In genomic region chr17:35567767-35568166, GRCm38 (mm10) we compare ENCODE assay signal across 21 mouse cellular contexts. TPM values are rescaled to one million over a fixed set of nuclear protein-coding genes. Genes with fewer than 3 reads are reported as not detected.
A peak's percentile ranks its signal among the peaks of the same experiment; 100 is the strongest.
DNase-seq lines count a peak whose midpoint lies in the region; ATAC-seq and TF ChIP-seq lines count a peak whose summit lies in the region.
"Had no signal": no experiment of that assay in that cellular context is flagged by ENCODE, and none has a peak within 500 bp of the region (broad histone marks: within the 10 kb centered on the region; RNA-seq: fewer than 3 reads in every experiment).

No protein-coding gene starts in this region.

- H3K4me2 ChIP-seq in hindbrain, embryonic 11.5 days (replicated peaks; ENCODE audit: low read depth, low read length) = no peak overlapping the region
- no peak overlapping the region for H3K4me2 ChIP-seq in hindbrain, embryonic 13.5 days
- no peak overlapping the region for H3K4me2 ChIP-seq in kidney, postnatal 0 days (ENCODE audit: low read length)
- H3K4me2 ChIP-seq: embryonic facial prominence, embryonic 12.5 days; forebrain, embryonic 15.5 days; heart, embryonic 11.5 days; hindbrain, embryonic 15.5 days had no signal

- H3K4me3 ChIP-seq in hindbrain, embryonic 11.5 days (ENCODE audit: low read depth, low read length) = no peak overlapping the region
- no peak overlapping the region for H3K4me3 ChIP-seq in hindbrain, embryonic 13.5 days
- no peak overlapping the region for H3K4me3 ChIP-seq in kidney, postnatal 0 days (replicated peaks; ENCODE audit: low read depth, low read length)
- H3K4me3 ChIP-seq in E14TG2a.4 (replicated peaks; ENCODE audit: low read length) = peak overlapping the region; percentile 41
- H3K4me3 ChIP-seq in ES-Bruce4 (ENCODE audit: low read depth, low read length) = peak overlapping the region; percentile 47
- H3K4me3 ChIP-seq: embryonic facial prominence, embryonic 12.5 days; forebrain, embryonic 15.5 days; hindbrain, embryonic 15.5 days had no signal

- TF ChIP-seq POLR2A in ES-Bruce4 (IDR thresholded peaks at IDR 0.05; ENCODE audit: insufficient read depth, low read length) = no peak

- peaks cover 9% of the 10 kb centered on the region; the same call in 1 of the 2 replicates for H3K4me1 ChIP-seq in hindbrain, embryonic 11.5 days (replicated peaks; ENCODE audit: control insufficient read depth, insufficient read depth, low read length)
- H3K4me1 ChIP-seq in hindbrain, embryonic 13.5 days (replicated peaks) = peaks cover 14% of the 10 kb centered on the region
- H3K4me1 ChIP-seq in kidney, postnatal 0 days (replicated peaks; ENCODE audit: insufficient read depth, low read length) = 0 out of 2 replicates have a peak, but pooled peaks cover 4% of the 10 kb centered on the region
- H3K4me1 ChIP-seq in E14TG2a.4 (replicated peaks; ENCODE audit: low read depth, low read length) = peaks cover 26% of the 10 kb centered on the region
- peaks cover 2% of the 10 kb centered on the region for H3K4me1 ChIP-seq in ES-Bruce4 (ENCODE audit: control insufficient read depth, insufficient read depth, low read length)

- no peak for DNase-seq in hindbrain, embryonic 11.5 days (ENCODE audit: low spot score)
- no peak for DNase-seq in kidney, postnatal 0 days (ENCODE audit: low spot score)
- DNase-seq in kidney, postnatal 14 days = no peak
- no peak for DNase-seq in spleen, postnatal 36 days (ENCODE audit: low spot score in 2 of 2)
- DNase-seq: adrenal gland, postnatal 10 days; cerebellum, adult 11 months; cerebellum, adult 8-10 months; cerebellum, postnatal 14 days; embryo, embryonic 11 days; gastrocnemius, postnatal 36 days; heart, adult 18-20 months had no signal

- TF ChIP-seq CTCF in kidney, postnatal 0 days (IDR thresholded peaks at IDR 0.05; ENCODE audit: low read depth) = peak; percentile 19; the same call in 1 of the 2 replicates
- TF ChIP-seq CTCF in E14TG2a.4 (conservative IDR thresholded peaks at IDR 0.05; ENCODE audit: low read length) (peak; percentile 16; the same call in 1 of the 2 replicates), ES-Bruce4 (IDR thresholded peaks at IDR 0.05; ENCODE audit: low read depth, low read length) (peak; percentile 58)

- H3K9ac ChIP-seq in hindbrain, embryonic 11.5 days (ENCODE audit: low read depth, low read length) = no peak overlapping the region
- H3K9ac ChIP-seq in hindbrain, embryonic 13.5 days = no peak overlapping the region
- H3K9ac ChIP-seq in kidney, postnatal 0 days (ENCODE audit: low read depth, low read length) = no peak overlapping the region
- H3K9ac ChIP-seq in ES-Bruce4 (ENCODE audit: low read depth, poor library complexity, severe bottlenecking) = no peak overlapping the region
- H3K9ac ChIP-seq: embryonic facial prominence, embryonic 12.5 days; forebrain, embryonic 15.5 days; hindbrain, embryonic 15.5 days had no signal

- ATAC-seq in hindbrain, embryonic 11.5 days (ENCODE audit: low FRiP score) = no peak
- ATAC-seq in hindbrain, embryonic 13.5 days (ENCODE audit: low FRiP score) = no peak
- ATAC-seq in kidney, postnatal 0 days (replicated peaks; ENCODE audit: low FRiP score, low read depth) = no peak
- ATAC-seq: forebrain, embryonic 15.5 days had no signal

- peak overlapping the region; percentile 13; the same call in 1 of the 2 replicates for H3K27ac ChIP-seq in hindbrain, embryonic 11.5 days (ENCODE audit: low read depth, low read length)
- H3K27ac ChIP-seq in hindbrain, embryonic 13.5 days = no peak overlapping the region
- H3K27ac ChIP-seq in kidney, postnatal 0 days = no peak overlapping the region
- H3K27ac ChIP-seq in ES-Bruce4 (ENCODE audit: insufficient read depth, low read length) = no peak overlapping the region
- H3K27ac ChIP-seq: embryonic facial prominence, embryonic 12.5 days; forebrain, embryonic 15.5 days; hindbrain, embryonic 15.5 days had no signal

- H3K9me3 ChIP-seq in hindbrain, embryonic 11.5 days (ENCODE audit: control insufficient read depth, low read length) = no peaks in the 10 kb centered on the region
- H3K9me3 ChIP-seq in hindbrain, embryonic 13.5 days = no peaks in the 10 kb centered on the region
- no peaks in the 10 kb centered on the region for H3K9me3 ChIP-seq in kidney, postnatal 0 days (replicated peaks; ENCODE audit: low read length)
- no peaks in the 10 kb centered on the region for H3K9me3 ChIP-seq in E14TG2a.4 (ENCODE audit: low read length)
- no peaks in the 10 kb centered on the region for H3K9me3 ChIP-seq in ES-Bruce4 (replicated peaks; ENCODE audit: control insufficient read depth, insufficient read depth, low read length, poor library complexity, severe bottlenecking)
- H3K9me3 ChIP-seq: embryonic facial prominence, embryonic 12.5 days; forebrain, embryonic 15.5 days; hindbrain, embryonic 15.5 days had no signal

- H3K36me3 ChIP-seq in hindbrain, embryonic 11.5 days (ENCODE audit: control insufficient read depth, insufficient read depth, low read length) = no peaks in the 10 kb centered on the region
- no peaks in the 10 kb centered on the region for H3K36me3 ChIP-seq in hindbrain, embryonic 13.5 days
- no peaks in the 10 kb centered on the region for H3K36me3 ChIP-seq in kidney, postnatal 0 days (ENCODE audit: insufficient read depth, low read length)
- H3K36me3 ChIP-seq in E14TG2a.4 (ENCODE audit: insufficient read depth, low read length) (no peaks in the 10 kb centered on the region), ES-Bruce4 (ENCODE audit: control insufficient read depth, insufficient read depth, low read length, poor library complexity, severe bottlenecking) (no peaks in the 10 kb centered on the region)
- H3K36me3 ChIP-seq: embryonic facial prominence, embryonic 12.5 days; forebrain, embryonic 15.5 days; hindbrain, embryonic 15.5 days had no signal

- peaks cover 9% of the 10 kb centered on the region; the same call in 1 of the 2 replicates for H3K27me3 ChIP-seq in hindbrain, embryonic 11.5 days (ENCODE audit: control insufficient read depth, insufficient read depth, low read length)
- H3K27me3 ChIP-seq in hindbrain, embryonic 13.5 days = peaks cover 20% of the 10 kb centered on the region
- peaks cover 6% of the 10 kb centered on the region; the same call in 1 of the 2 replicates for H3K27me3 ChIP-seq in kidney, postnatal 0 days (ENCODE audit: insufficient read depth, low read length)
- H3K27me3 ChIP-seq in E14TG2a.4 (ENCODE audit: insufficient read depth, low read length) (peaks cover 24% of the 10 kb centered on the region), ES-Bruce4 (ENCODE audit: control insufficient read depth, insufficient read depth, low read length, poor library complexity, severe bottlenecking) (no peaks in the 10 kb centered on the region)
- H3K27me3 ChIP-seq: forebrain, embryonic 15.5 days had no signal

- whole genome bisulfite sequencing in hindbrain, embryonic 11.5 days = 20% methylated on average over 9 of the region's 9 CpGs
- 21% methylated on average over 9 of the region's 9 CpGs for WGBS in hindbrain, embryonic 13.5 days
- 27% methylated on average over 9 of the region's 9 CpGs for WGBS in kidney, postnatal 0 days

- TF ChIP-seq EP300 in ES-Bruce4 (IDR thresholded peaks at IDR 0.05; ENCODE audit: insufficient read depth, low read depth, low read length) = no peak

RNA-seq across cellular contexts. Expression of gene 2300002M23Rik, which starts 0.5 kb away (rescaled TPM):
- polyA plus RNA-seq in hindbrain, embryonic 11.5 days (2014; fragmentation: Nextera tagmentation; extraction: Ambion mirVana) = not detected in 2 replicates
- not detected in 2 replicates for polyA plus RNA-seq in hindbrain, embryonic 13.5 days (2015; fragmentation: Nextera tagmentation; extraction: Ambion mirVana)
- polyA plus RNA-seq in kidney, postnatal 0 days (2015; fragmentation: Nextera tagmentation; extraction: Ambion mirVana) = not detected in 2 replicates
- 0.46 TPM in 1 of 2 replicates, not detected in the other for polyA plus RNA-seq in ES-Bruce4 (2011; ENCODE audit: insufficient read depth, insufficient read length, low read depth, missing spikeins)
- polyA plus RNA-seq: brain, embryonic 14.5 days; embryonic facial prominence, embryonic 12.5 days; forebrain, embryonic 11.5 days; forebrain, embryonic 15.5 days; heart, embryonic 11.5 days; heart, postnatal 0 days; hindbrain, embryonic 15.5 days had no signal

RNA-seq across cellular contexts. Expression of gene Cdsn, which starts 15.8 kb away (rescaled TPM):
- 0.06 and 0.20 TPM in 2 replicates for polyA plus RNA-seq in hindbrain, embryonic 11.5 days (2014; fragmentation: Nextera tagmentation; extraction: Ambion mirVana)
- 0.12 and 0.14 TPM in 2 replicates for polyA plus RNA-seq in hindbrain, embryonic 13.5 days (2015; fragmentation: Nextera tagmentation; extraction: Ambion mirVana)
- polyA plus RNA-seq in kidney, postnatal 0 days (2015; fragmentation: Nextera tagmentation; extraction: Ambion mirVana) = 0.13 and 0.18 TPM in 2 replicates
- 0.33 TPM in 1 of 2 replicates, not detected in the other for polyA plus RNA-seq in ES-Bruce4 (2011; ENCODE audit: insufficient read depth, insufficient read length, low read depth, missing spikeins)
- polyA plus RNA-seq: forebrain, embryonic 11.5 days had no signal

RNA-seq across cellular contexts. Expression of gene Sfta2, which starts 33.6 kb away (rescaled TPM):
- not detected in 2 replicates for polyA plus RNA-seq in hindbrain, embryonic 11.5 days (2014; fragmentation: Nextera tagmentation; extraction: Ambion mirVana)
- not detected in 2 replicates for polyA plus RNA-seq in hindbrain, embryonic 13.5 days (2015; fragmentation: Nextera tagmentation; extraction: Ambion mirVana)
- polyA plus RNA-seq in kidney, postnatal 0 days (2015; fragmentation: Nextera tagmentation; extraction: Ambion mirVana) = 4.2 and 5.0 TPM in 2 replicates
- not detected in 2 replicates for polyA plus RNA-seq in ES-Bruce4 (2011; ENCODE audit: insufficient read depth, insufficient read length, low read depth, missing spikeins)
- polyA plus RNA-seq: embryonic facial prominence, embryonic 12.5 days; forebrain, embryonic 11.5 days; forebrain, embryonic 15.5 days; heart, embryonic 11.5 days; heart, postnatal 0 days had no signal

RNA-seq across cellular contexts. Expression of gene Psors1c2, which starts 34.8 kb away (rescaled TPM):
- 0.67 and 0.97 TPM in 2 replicates for polyA plus RNA-seq in hindbrain, embryonic 11.5 days (2014; fragmentation: Nextera tagmentation; extraction: Ambion mirVana)
- polyA plus RNA-seq in hindbrain, embryonic 13.5 days (2015; fragmentation: Nextera tagmentation; extraction: Ambion mirVana) = 0.68 and 1.4 TPM in 2 replicates
- 0.14 and 0.17 TPM in 2 replicates for polyA plus RNA-seq in kidney, postnatal 0 days (2015; fragmentation: Nextera tagmentation; extraction: Ambion mirVana)
- polyA plus RNA-seq in ES-Bruce4 (2011; ENCODE audit: insufficient read depth, insufficient read length, low read depth, missing spikeins) = 4.6 and 7.0 TPM in 2 replicates
- polyA plus RNA-seq: heart, embryonic 11.5 days had no signal

RNA-seq across cellular contexts. Expression of gene Cchcr1, which starts 50.9 kb away (rescaled TPM):
- 8.3 and 8.9 TPM in 2 replicates for polyA plus RNA-seq in hindbrain, embryonic 11.5 days (2014; fragmentation: Nextera tagmentation; extraction: Ambion mirVana)
- 6.3 and 7.6 TPM in 2 replicates for polyA plus RNA-seq in hindbrain, embryonic 13.5 days (2015; fragmentation: Nextera tagmentation; extraction: Ambion mirVana)
- polyA plus RNA-seq in kidney, postnatal 0 days (2015; fragmentation: Nextera tagmentation; extraction: Ambion mirVana) = 8.2 and 9.1 TPM in 2 replicates
- 13.4 and 15.3 TPM in 2 replicates for polyA plus RNA-seq in ES-Bruce4 (2011; ENCODE audit: insufficient read depth, insufficient read length, low read depth, missing spikeins)

Comparison
In these comparisons a context has a peak if more than half of its experiments do, and no peak if none do; other contexts are left out.
1. H3K4me3 ChIP-seq: peak in E14TG2a.4 (single experiment) and ES-Bruce4 (single experiment); none in hindbrain, embryonic 11.5 days (single experiment), hindbrain, embryonic 13.5 days (single experiment) and kidney, postnatal 0 days (single experiment).
2. Peak in every context shown above with its lines, with median percentiles within 50 percentile points of each other: CTCF ChIP-seq.